Mouse (Mus musculus): ENCODE results near the gene Uqcc2.

DNA sequence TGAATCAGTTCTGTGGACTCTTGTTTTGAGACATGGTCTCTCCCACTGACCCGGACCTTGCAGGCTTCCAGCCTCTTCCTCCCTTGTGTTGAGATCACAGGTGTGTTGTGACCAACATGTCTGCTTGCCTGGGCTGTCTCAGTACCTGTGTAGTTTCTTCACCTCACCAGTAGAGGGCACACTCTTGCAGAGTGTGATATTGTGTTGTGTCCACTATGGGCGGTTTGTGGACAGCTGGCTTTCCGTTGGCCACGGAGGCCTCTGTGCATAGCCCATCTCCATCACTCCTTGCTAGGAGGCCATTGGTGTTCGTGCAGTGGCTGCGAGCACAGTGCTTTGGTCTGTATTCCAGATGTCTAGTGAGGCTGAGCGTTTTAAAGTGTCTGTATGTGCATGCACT is 56.6 kb downstream of the Uqcc2 start:
- TF ChIP-seq CTCF (IDR thresholded peaks at IDR 0.05; ENCODE audit: low read depth, low read length) (peak; percentile 46), POLR2A (IDR thresholded peaks at IDR 0.05; ENCODE audit: borderline replicate concordance, low read depth, low read length) (no peak)
